Mouse (Mus musculus): ENCODE results near the gene Nav2. TPM values are rescaled to one million over a fixed set of nuclear protein-coding genes. Genes with fewer than 3 reads are reported as not detected.

Nav2 gene
- polyA plus RNA-seq, 1 experiment from 2014 or later, result 22.2 TPM

DNA sequence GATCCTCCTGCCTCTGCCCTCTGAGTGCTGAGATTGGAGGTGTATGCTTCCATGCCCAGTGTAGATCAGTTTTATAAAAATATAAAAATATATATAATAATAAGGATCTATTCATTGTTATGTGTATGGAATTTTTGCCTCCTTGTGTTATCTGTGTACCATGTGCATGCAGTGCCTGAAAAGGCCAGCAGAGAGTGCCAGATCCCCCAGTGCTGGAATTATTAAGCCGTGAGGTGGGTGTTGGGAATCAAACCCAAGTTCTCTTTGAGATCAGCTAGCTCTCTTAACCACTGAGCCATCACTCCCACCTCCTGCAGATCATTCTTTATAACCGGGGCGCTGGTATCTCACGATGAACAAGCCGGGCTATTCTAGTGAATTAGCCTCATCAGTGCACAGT is 346.5 kb downstream of the Nav2 start:
- peaks cover 29% of the 10 kb centered on the region for H3K4me1 ChIP-seq (replicated peaks)
- 91% methylated on average over 5 of the region's 5 CpGs for WGBS
- no peak for ATAC-seq
- no peaks in the 10 kb centered on the region for H3K36me3 ChIP-seq
- no peak overlapping the region for H3K4me3 ChIP-seq (replicated peaks)
- no peak overlapping the region for H3K27ac ChIP-seq
- no peak overlapping the region for H3K4me2 ChIP-seq (replicated peaks)
- H3K9me3 ChIP-seq, result no peaks in the 10 kb centered on the region
- no peak overlapping the region for H3K9ac ChIP-seq (replicated peaks)
- H3K27me3 ChIP-seq, result no peaks in the 10 kb centered on the region

GRCm38 (mm10) chr7:49257234-49257906 is 348.9 kb downstream of the Nav2 start:
- Histone ChIP-seq H3K36me3 (no peaks in the 10 kb centered on the region), H3K27me3 (no peaks in the 10 kb centered on the region), H3K4me3 (replicated peaks) (no peak overlapping the region), H3K4me1 (replicated peaks) (peaks cover 46% of the 10 kb centered on the region), H3K9me3 (no peaks in the 10 kb centered on the region), H3K27ac (no peak overlapping the region), H3K4me2 (replicated peaks) (no peak overlapping the region), H3K9ac (replicated peaks) (no peak overlapping the region)
- peak; percentile 25; the same call in 1 of the 2 replicates for ATAC-seq
- WGBS, result 78% methylated on average over 13 of the region's 13 CpGs

GRCm38 (mm10) chr7:49258088-49258487 is 349.6 kb downstream of the Nav2 start:
- no peak for ATAC-seq
- Histone ChIP-seq H3K36me3 (no peaks in the 10 kb centered on the region), H3K4me3 (replicated peaks) (no peak overlapping the region), H3K27me3 (no peaks in the 10 kb centered on the region), H3K4me1 (replicated peaks) (peaks cover 48% of the 10 kb centered on the region), H3K9me3 (no peaks in the 10 kb centered on the region), H3K4me2 (replicated peaks) (no peak overlapping the region), H3K9ac (replicated peaks) (no peak overlapping the region), H3K27ac (no peak overlapping the region)
- 92% methylated on average over 6 of the region's 6 CpGs for WGBS

- Histone ChIP-seq H3K27ac (no peak overlapping the region), H3K4me1 (replicated peaks) (peaks cover 42% of the 10 kb centered on the region), H3K4me3 (replicated peaks) (no peak overlapping the region), H3K9ac (replicated peaks) (no peak overlapping the region), H3K4me2 (replicated peaks) (no peak overlapping the region), H3K9me3 (no peaks in the 10 kb centered on the region), H3K27me3 (no peaks in the 10 kb centered on the region), H3K36me3 (no peaks in the 10 kb centered on the region)
- peak; percentile 53; the same call in 1 of the 2 replicates for ATAC-seq
- 75% methylated on average over 13 of the region's 13 CpGs for whole genome bisulfite sequencing
These were observed 353.5 kb downstream of the Nav2 start for GRCm38 (mm10) chr7:49261941-49262511.

DNA sequence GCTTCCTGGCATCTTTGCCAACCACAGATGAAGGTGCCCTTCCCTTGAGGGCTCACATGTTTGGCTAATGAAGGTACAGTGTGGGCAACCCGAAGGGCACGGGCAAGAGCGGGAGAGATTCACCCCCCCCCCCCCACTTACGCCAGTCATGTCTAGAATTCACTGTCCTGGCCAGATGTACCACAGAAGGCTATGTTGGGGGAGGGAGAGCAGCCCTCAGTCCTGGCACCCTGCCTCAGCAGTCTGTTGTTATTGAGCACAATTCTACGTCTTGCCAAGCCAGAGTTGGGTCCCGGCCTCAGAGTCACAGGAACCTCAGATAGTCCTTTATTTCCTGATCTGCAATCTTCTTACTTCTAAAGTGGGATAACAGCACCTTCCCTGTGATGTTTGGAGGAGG is 357.9 kb downstream of the Nav2 start:
- no peaks in the 10 kb centered on the region for H3K27me3 ChIP-seq
- no peak overlapping the region for H3K4me2 ChIP-seq (replicated peaks)
- no peaks in the 10 kb centered on the region for H3K9me3 ChIP-seq
- no peak overlapping the region for H3K9ac ChIP-seq (replicated peaks)
- no peak overlapping the region for H3K4me3 ChIP-seq (replicated peaks)
- H3K27ac ChIP-seq, result no peak overlapping the region
- WGBS, result 87% methylated on average over 6 of the region's 6 CpGs
- peaks cover 17% of the 10 kb centered on the region for H3K4me1 ChIP-seq (replicated peaks)
- ATAC-seq, result no peak
- no peaks in the 10 kb centered on the region for H3K36me3 ChIP-seq

DNA sequence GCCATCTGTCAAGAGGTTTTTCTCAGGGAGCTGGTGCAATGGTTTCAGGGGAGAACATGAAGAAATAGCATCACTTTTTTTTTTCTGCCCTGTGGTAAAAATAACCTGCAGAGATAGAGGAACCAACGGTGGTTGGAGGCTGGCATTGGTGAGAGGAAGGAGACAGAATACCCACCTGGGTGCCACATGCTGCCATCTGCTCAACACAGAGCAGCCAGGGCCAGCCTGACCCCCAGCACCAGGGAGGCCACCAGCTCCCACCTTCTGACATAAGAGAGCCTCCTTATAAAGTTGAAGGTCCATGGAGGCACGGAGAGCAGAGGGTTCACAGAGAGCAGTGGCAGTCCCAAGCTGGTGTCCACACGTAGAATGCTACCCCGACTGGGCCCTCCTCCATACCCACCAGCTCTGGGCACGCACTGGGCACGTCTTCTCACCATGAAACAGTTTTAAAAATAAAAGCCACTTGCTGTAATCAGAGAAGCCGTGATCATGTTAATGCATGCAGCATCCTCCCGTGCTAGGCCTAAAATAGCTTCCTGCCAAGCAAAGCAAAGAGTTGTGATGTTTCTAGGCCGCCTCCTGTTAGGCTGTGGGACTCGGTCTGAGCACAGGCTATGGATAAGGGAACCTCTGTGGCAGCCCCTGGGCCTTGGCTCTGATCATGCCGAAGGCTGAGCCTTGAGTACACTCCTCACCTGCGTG is 359.3 kb downstream of the Nav2 start:
- 87% methylated on average over 12 of the region's 12 CpGs for WGBS
- Histone ChIP-seq H3K9ac (replicated peaks) (no peak overlapping the region), H3K4me1 (replicated peaks) (peaks cover 11% of the 10 kb centered on the region), H3K4me2 (replicated peaks) (no peak overlapping the region), H3K27ac (no peak overlapping the region), H3K4me3 (replicated peaks) (no peak overlapping the region), H3K9me3 (no peaks in the 10 kb centered on the region), H3K36me3 (no peaks in the 10 kb centered on the region), H3K27me3 (no peaks in the 10 kb centered on the region)
- no peak for ATAC-seq

DNA sequence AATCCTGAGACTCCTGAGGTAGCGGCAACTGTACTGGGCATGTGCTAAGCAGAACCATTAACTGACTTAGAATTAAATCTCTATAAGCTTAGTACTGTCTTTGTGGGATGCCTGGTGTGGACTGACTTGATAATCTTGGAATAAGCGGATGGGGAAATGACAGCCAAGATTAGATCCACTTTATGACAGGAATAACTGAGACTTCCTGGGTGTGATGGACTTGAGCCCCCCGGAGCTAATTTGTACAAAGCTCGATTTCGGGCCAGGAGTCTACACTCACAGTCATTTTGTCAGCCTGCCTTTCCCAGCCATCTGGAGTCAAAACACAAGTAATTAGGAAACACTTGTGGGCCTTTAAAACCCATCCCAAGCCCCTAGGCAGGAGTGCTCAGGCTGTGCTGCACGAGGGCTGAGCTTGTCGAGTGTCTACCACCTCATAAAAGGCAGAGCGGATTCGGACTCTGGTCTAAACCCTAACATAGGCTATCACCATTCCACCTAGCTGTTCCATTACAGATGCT is 359.9 kb downstream of the Nav2 start:
- H3K27me3 ChIP-seq, result no peaks in the 10 kb centered on the region
- H3K9me3 ChIP-seq, result no peaks in the 10 kb centered on the region
- no peak overlapping the region for H3K9ac ChIP-seq (replicated peaks)
- H3K4me1 ChIP-seq (replicated peaks), result peaks cover 14% of the 10 kb centered on the region
- 89% methylated on average over 9 of the region's 9 CpGs for WGBS
- no peak for ATAC-seq
- H3K27ac ChIP-seq, result no peak overlapping the region
- no peaks in the 10 kb centered on the region for H3K36me3 ChIP-seq
- no peak overlapping the region for H3K4me2 ChIP-seq (replicated peaks)
- H3K4me3 ChIP-seq (replicated peaks), result no peak overlapping the region

GRCm38 (mm10) chr7:49270855-49271254 is 362.3 kb downstream of the Nav2 start:
- no peak overlapping the region for H3K4me3 ChIP-seq (replicated peaks)
- 81% methylated on average over 11 of the region's 11 CpGs for WGBS
- H3K27ac ChIP-seq, result no peak overlapping the region
- H3K4me1 ChIP-seq (replicated peaks), result peaks cover 27% of the 10 kb centered on the region
- H3K27me3 ChIP-seq, result no peaks in the 10 kb centered on the region
- no peaks in the 10 kb centered on the region for H3K36me3 ChIP-seq
- ATAC-seq, result no peak
- H3K4me2 ChIP-seq (replicated peaks), result no peak overlapping the region
- no peaks in the 10 kb centered on the region for H3K9me3 ChIP-seq
- H3K9ac ChIP-seq (replicated peaks), result no peak overlapping the region

- Histone ChIP-seq H3K36me3 (no peaks in the 10 kb centered on the region), H3K27me3 (no peaks in the 10 kb centered on the region), H3K4me3 (replicated peaks) (no peak overlapping the region), H3K9me3 (no peaks in the 10 kb centered on the region), H3K27ac (no peak overlapping the region), H3K4me1 (replicated peaks) (peaks cover 27% of the 10 kb centered on the region), H3K9ac (replicated peaks) (no peak overlapping the region), H3K4me2 (replicated peaks) (no peak overlapping the region)
- 19% methylated on average over 16 of the region's 16 CpGs for WGBS
- ATAC-seq, result peak; percentile 67
These were observed 364.2 kb downstream of the Nav2 start for GRCm38 (mm10) chr7:49272445-49273439.

DNA sequence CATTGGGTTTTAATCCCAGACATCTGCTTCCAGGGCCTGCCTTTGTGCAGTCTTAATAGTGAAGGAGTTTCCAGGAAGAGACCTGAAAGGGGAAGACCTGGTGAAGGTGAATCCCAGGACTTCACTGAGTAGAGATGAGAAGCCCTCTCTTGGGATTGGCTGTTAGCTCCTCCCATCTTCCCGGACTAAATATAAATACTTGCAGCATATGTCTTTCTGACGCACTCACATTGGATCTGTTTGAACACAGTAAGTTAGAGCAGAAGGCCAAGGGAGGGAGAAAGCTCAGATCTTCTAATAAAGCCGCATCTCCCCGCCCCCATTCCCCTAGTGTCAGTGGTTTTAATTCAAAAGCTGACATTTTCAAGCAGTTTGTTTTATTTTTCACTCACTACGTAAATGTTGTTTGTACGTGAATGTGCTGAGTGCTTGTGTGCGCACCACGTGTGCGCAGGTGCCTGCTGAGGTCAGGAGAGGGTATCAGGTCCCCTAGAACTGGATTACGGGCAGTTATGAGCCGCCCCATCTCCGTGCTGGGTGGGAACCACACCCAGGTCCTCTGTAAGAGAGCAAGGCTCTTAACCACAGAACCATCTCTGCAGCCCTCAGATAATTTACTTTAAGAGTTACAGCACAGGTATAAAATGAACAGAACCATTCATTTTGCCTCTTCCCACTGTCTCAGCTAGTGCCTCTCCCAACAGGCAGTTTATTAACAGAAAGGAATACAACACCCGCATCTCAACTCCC is 365.6 kb downstream of the Nav2 start:
- Histone ChIP-seq H3K4me3 (replicated peaks) (no peak overlapping the region), H3K27me3 (no peaks in the 10 kb centered on the region), H3K9ac (replicated peaks) (no peak overlapping the region), H3K4me1 (replicated peaks) (peaks cover 23% of the 10 kb centered on the region), H3K9me3 (no peaks in the 10 kb centered on the region), H3K27ac (no peak overlapping the region), H3K36me3 (no peaks in the 10 kb centered on the region), H3K4me2 (replicated peaks) (no peak overlapping the region)
- WGBS, result 94% methylated on average over 13 of the region's 13 CpGs
- ATAC-seq, result no peak

- H3K4me1 ChIP-seq (replicated peaks), result peaks cover 23% of the 10 kb centered on the region
- H3K9ac ChIP-seq (replicated peaks), result no peak overlapping the region
- H3K4me3 ChIP-seq (replicated peaks), result no peak overlapping the region
- H3K4me2 ChIP-seq (replicated peaks), result no peak overlapping the region
- no peaks in the 10 kb centered on the region for H3K27me3 ChIP-seq
- 72% methylated on average over 8 of the region's 8 CpGs for WGBS
- H3K27ac ChIP-seq, result no peak overlapping the region
- no peaks in the 10 kb centered on the region for H3K36me3 ChIP-seq
- ATAC-seq, result no peak
- H3K9me3 ChIP-seq, result no peaks in the 10 kb centered on the region
These were observed 366.2 kb downstream of the Nav2 start for GRCm38 (mm10) chr7:49274676-49275075.

All from midbrain, embryonic 13.5 days (tissue).